Mouse (Mus musculus): ENCODE data around the gene Imp4. TPM values are rescaled to one million over a fixed set of nuclear protein-coding genes. Genes with fewer than 3 reads are reported as not detected.

The Imp4 gene
- polyA plus RNA-seq, 1 experiment from 2014 or later, result 93.4 TPM

Small RNA genes within 50 kb of the gene (microRNA-seq; reads per million reads assigned to microRNA genes)
- gene Mir5103 (ENCODE audit: borderline number of aligned reads), result 6.6 reads per million, percentile 6 among the genes with 10 or more reads in this experiment

Other genes starting within 250 kb of the Imp4 start
- 51.9 and 55.4 TPM in 2 replicates for gene Ccdc115, start 179 bp upstream of the Imp4 start, polyA plus RNA-seq (2014; fragmentation: Nextera tagmentation; extraction: Ambion mirVana)
- gene Ptpn18, start 19.9 kb downstream of the Imp4 start, polyA plus RNA-seq (2014; fragmentation: Nextera tagmentation; extraction: Ambion mirVana), result 4.2 and 8.6 TPM in 2 replicates
- gene Prss39, start 58.6 kb downstream of the Imp4 start, polyA plus RNA-seq (2014; fragmentation: Nextera tagmentation; extraction: Ambion mirVana), result not detected in 2 replicates
- gene Cfc1, start 95.8 kb downstream of the Imp4 start, polyA plus RNA-seq (2014; fragmentation: Nextera tagmentation; extraction: Ambion mirVana), result not detected in 2 replicates
- gene Prss40, start 121.1 kb downstream of the Imp4 start, polyA plus RNA-seq (2014; fragmentation: Nextera tagmentation; extraction: Ambion mirVana), result not detected in 2 replicates
- gene Amer3, start 139.8 kb downstream of the Imp4 start, polyA plus RNA-seq (2014; fragmentation: Nextera tagmentation; extraction: Ambion mirVana), result 0.48 and 0.93 TPM in 2 replicates